Mouse (Mus musculus): ENCODE data around the gene Snd1.

Gene Snd1

DNA sequence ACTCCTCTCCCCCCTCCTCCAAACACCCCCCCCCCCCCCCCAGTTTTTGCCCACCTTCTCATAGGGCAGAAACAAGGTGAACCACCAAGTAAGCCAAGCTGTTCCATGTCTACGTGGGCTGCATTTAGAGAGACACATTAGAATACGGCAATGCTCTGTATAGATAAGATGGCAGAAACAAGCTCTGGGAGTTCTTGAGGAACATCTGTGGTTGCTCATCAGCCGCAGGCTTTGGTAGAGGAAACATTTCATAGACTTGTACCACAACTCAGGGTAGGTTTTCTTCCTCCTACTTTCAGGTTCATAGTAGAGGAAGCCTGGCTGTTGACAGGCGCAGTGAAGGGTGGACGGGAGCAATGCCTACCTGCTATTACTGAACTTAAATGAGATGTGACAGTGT is 124.2 kb downstream of the Snd1 start:
- no peak for DNase-seq

DNA sequence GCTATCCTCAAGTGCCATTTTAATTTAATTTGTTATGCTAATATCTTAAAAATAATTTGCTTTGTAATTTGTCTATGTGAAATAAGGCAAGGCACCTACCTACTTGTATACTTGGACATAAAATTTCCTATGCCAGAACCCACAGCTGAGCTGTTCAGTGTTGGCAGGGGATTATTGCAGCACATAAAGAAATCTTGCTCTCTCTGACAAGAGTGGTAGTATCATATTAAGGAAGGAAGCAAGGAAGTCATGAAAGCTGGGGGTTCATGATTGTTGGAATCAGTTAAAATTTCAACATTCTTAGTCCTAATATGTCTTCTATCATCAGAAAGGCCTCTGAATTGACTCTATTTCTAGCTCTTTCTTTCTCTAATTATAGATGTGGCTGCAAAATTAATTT is 125.5 kb downstream of the Snd1 start:
- no peak for DNase-seq

DNA sequence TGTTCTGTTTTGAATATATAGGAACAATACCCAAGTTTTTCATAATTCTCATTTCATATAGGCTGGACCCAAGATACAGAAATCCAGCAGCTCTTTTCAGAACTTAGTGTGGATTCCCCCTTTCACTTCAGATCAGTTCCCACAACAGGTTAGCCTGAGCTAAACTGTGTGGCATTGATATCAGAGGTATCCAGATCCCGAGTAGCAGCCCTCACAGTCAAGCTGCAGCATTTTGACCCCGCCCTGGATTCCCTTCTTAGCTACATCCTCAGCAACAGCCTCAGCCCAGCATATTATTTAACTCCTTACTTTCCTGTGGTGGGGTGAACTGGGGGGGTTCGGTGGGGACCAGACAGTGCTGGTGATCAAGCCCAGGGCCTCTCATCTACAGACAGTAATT is 128.5 kb downstream of the Snd1 start:
- no peak for DNase-seq

DNA sequence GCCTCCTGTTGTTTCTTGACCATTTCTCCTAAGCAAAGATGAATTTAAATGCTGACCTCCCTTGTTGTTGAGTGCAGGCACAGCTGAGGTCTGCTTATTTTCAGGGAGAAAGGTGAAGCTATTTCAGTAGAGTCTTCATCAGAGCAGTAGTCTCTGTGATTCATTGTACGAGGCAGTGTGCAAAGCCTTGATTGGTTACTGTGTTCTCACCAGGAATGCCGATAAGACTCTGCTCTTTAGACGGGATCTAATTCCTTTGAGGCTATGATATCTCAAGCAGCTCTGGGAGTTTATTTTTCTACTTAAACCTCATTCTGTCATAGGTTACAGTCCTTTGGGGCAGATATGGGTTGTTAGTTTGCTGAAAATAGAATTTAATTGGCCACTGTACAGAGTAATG is 128.9 kb downstream of the Snd1 start:
- DNase-seq: no peak

DNA sequence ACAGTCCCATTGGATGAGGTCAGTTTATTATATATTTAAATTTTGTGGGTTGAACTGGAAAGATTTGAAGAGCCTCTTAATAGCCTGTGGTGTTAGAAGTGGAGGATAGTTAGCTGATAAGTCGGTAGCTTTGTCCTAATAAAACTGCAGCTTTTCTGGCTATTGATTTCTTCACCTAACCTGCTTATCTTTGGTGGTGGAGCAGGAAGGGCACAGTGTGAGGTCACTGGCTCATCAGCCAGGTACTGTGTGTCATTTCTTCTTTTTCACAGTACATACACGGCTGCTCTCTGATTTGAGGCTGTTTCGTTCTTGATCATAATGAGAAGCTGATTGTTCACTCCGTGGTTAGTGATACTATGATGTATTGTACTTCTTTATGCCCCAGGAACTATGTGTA is 134.4 kb downstream of the Snd1 start:
- no peak for DNase-seq

DNA sequence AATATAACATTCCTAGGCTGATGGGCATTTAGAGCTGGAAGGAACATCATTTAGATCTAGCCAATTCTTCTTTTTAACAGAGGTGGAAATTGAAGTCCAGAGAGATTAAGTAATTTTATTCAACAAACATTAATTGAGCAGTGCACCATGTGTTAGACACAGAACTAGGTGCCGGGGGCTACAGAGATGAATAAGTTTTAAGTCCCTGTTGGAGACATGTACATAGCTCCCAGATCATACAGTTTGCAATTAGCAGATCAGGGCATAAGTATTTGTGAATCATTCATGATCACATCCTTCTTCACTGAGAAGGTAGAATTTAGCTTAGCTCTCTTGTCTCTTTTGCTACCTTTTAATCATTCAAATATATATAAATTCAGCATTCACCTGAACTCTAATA is 135.2 kb downstream of the Snd1 start:
- DNase-seq: no peak

DNA sequence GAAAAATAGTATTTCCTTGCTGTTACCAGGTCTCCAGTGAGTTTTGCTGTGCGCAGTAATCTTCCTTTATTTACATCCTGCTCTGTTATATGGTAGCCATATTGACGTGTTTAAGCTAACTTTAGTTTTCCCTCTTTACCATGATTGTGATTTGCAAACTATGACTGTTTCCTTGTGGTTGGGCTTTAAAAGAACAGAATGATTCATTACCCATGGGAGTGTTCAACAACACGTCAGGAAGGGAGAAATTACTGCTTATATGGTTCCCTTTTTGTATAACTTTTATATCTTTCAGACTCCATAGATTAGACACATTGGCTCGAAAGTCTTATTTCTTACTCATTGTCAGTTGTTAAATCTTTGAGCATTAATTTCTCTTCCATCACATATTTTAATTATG is 138.5 kb downstream of the Snd1 start:
- DNase-seq: no peak

DNA sequence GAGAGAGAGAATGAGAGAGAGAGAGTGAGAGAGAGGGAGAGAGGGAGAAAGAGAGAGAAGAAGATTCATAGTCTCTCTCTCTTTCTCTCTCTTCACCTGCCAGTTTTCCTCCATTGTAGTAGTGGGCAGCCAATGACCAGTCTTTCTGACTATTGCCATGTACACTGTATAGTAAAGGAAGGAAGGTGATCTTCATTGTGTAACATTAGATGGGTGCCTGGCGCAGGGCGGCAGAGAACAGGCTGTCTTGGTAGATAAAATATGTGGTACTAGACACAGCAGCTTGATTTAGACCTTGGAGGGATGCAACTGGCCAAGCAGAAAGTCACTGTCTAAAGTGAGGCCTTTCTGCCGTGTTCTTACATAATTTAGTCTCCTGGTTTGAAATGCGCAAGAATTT is 139.9 kb downstream of the Snd1 start:
- no peak for DNase-seq

DNA sequence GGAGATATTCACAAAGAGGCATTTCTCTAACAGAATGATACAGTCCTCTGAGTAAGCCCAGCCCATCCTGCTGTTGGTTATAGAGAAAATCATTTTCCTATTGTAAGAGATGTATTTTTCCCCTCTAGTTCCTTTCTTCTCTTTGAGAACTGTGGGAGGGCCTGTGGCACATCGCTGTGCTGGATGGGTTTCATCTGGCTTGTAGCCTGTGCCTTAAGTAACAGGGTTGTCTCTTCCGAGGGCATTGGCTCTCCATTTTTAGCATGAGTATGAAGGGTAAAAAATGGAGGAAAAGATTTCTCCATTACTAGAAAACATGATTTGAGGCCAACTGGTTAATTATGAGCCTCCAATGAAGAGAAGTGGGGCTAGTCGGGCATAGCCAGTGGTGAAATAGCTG is 140.5 kb downstream of the Snd1 start:
- no peak for DNase-seq

DNA sequence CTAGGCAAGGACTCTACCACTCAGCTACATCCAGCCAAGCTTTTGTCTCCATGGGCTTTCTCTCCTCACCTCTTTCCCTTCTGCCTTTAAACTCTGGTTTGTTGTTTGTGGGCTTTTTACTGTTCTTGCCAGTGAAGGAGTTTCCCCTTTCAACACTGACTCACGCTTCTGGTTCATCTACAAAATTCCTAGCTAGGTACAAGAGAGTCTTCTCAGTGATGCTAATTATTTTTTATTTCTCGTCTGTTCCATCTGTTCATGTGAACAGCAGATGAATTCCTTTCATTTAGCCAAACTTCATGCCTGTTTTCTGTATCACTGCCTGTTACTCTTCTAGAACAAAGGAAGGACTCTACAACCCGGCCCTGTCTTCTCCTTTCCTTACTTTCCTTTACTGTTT is 141.0 kb downstream of the Snd1 start:
- DNase-seq: no peak

DNA sequence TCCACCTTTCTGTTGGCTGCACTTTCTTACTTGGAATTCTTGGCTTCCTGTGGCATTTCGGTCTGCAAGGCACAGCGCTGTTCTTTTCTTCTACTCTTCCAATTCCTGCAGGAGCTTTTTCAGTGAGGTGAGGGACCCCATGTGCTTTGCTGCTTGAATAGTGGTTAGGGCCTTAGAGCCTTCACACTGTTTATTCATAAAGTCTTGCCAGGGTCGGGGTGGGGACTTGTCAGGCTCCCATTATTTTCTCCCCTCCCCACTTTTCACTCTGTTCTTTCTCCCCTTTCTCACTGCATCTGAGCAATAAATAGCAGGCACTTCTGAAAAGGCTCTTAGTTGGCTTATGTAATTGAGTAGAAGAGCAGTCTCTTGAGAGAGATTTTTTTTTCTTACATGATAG is 143.4 kb downstream of the Snd1 start:
- DNase-seq: no peak

DNA sequence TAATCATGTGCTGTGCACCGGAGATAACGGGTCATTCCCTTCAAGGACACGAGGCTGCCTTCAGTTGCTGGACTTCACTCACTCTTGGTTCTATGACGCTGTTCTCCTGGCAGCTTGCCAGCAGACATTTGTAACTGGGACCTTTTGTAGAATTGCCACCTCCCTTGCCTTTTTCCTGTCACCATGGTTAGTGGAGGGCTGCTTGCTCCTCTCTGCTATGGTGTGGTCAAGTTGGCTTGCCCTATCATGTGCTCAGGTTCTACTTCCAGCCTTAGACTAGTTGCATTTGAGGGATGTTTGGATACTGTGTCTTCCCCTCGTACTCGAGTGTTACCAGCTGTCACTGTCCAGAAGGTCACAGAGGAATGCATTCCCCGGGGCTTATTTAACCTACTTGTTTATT is 143.8 kb downstream of the Snd1 start:
- DNase-seq: peak; percentile 62

DNA sequence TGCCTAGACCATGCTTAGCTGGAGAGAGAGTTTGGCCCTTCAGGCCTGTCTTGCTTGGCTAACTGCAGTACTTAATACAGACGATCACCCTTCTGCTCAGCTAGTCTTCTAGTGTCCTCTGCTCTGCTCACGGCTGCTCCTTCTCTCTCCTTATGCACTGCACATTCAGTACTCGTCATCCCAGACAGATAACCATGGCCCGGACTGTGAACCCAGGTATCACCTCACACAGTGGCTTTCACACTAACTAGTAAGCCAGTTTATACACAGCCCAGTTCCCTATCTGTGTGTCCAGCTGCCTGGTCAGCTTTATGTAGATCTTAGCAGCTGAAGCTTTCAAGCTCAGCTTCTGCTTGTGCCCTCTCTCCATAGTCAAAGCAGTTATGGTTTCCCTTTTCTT is 146.5 kb downstream of the Snd1 start:
- no peak for DNase-seq

DNA sequence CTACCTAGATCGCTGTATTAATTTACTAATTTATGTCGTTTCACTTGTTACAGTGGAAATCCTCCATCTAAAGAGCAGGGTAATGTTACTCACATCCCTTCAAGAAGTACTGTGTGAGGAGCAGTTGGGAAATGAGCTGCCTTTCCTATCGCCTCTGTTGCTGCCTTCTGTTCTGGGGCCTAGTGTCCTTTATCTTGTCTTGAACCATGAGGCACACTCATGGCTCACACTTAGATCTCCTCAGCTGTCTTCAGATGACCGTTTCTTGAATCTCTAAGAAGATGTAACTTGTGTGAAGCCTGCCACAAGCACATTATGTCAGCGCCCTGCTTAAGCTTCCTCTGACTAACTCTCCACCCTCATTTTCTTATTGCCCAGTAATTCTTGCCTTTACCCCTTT is 147.0 kb downstream of the Snd1 start:
- DNase-seq: no peak

DNA sequence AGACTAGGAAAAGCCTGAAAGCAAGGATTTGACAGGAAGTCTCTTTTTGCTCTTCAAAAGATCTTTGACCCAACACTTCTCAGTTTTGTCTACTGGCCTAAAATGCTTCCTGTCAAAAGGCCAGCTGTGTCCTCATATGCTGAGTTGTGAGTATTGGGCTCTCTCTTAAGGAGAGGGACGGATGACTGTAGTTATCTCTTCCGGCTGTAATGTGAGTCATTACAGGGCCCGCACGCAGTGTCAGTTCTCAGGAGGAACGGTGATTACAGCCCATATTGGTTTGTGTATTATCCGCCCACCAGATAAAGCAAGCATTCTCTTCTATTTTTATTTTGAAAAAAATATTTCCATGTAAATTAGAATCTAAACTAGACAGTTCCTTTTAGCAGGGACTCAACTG is 147.6 kb downstream of the Snd1 start:
- no peak for DNase-seq

DNA sequence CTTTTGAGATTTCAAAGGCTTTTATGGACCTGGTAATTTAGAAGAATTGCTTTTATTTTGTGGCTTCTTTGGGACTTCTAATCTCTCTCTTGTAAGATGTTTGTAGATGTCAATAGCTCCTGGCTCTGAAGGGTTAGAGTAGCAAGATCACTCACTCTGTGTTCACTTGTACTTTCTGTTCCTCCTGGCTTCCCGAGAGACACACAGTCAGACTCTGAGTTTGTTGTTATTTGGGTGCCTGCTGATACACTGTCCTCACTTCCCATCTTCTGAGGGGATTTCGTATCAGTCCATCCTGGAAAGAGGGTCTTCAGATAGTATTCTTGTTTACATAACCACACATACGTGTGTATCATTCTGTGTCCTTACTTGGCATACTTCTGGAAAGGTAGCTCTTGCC is 148.0 kb downstream of the Snd1 start:
- DNase-seq: no peak

DNA sequence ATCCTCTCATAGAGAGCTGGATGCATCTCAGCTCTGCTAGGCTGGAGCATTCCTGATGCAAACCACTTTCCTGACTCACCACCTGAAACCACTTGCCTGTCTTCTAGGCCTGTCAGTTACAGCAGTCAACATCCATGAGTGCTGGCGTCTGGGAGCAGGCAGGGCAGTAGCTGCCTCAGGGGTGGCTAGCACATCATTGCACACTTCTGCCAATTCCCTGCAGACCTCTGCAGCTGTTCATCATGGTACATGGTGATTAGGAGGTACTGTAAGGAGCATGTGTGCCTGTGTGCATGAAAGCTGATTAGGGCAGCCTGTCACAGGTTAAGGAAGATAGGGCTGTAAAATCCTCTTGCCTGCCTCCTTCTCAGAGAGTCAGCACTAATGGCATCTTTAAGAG is 153.5 kb downstream of the Snd1 start:
- no peak for DNase-seq

DNA sequence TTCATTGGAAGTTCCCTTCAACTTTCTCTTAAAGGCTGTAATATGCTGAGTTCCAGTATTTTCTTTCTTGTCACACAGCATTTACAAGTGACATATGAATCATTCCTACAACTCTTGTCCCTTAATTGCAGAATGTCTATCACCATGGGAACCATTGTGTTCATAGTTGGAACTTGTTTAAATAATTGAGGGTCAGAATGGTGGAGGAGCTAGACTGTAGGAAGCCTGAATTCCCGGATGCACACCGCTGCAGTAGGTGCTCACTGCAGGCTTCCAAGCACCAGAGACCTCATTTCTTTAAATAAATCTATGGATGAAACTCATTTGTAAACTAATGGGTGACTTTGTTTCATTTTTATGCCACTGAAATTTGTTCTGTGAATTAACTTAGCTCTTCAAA is 154.9 kb downstream of the Snd1 start:
- no peak for DNase-seq

DNA sequence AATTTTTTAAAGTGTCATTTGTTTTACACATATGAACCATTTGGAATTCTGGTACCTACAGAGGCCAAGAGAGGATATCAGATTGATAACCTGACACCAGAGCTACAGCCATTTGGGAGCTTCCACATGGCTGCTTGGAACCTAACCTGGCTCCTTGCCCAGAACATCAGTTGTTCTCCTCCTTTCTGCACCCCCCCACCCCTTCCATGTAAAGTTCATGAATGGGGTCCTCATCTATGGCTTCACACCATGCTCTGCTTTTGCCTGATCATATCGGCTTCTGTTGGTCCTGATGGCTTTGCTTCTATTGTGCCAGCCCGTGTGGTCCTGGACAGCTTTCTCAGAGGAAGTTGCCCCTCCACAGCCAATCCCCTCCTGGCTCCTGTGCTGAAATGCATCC is 156.0 kb downstream of the Snd1 start:
- DNase-seq: no peak

DNA sequence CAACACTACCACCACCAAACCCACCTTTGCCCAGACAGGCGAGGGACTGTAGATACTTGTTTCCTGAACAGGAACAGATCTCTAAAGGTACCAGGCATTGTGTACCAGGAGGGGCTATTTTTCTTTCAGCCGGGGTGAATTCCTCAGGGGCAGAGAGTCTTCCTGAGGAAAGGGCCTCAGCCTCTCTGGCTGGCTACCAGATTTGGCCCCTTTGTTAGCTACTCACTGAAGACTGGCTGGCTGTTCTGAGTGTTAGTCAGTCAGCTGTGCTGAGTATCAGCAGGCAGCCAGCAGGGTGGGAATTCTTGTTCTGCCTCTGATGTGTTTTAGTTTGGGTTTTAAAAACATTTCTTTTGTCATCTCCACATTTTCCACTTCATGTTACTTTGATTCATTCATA is 158.2 kb downstream of the Snd1 start:
- DNase-seq: no peak

DNA sequence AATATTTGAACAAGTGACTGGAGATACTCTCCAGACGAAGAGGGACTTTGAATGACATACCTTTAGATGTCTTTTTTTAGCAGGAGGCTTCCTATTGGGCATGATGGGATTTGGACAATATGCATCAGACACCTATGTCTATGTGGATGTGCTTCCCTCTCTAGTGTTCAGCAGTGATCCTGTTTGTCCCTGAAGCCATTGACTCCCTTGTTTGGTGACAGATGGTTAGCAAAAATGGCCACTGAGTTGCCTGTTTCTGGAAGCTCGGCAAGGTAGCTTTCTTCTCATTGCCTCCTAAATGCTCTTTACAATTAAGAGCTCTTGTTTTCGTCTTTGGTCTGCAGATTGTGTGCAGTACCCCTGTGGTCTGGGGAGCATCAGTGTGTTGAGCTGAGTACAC is 158.7 kb downstream of the Snd1 start:
- no peak for DNase-seq

DNA sequence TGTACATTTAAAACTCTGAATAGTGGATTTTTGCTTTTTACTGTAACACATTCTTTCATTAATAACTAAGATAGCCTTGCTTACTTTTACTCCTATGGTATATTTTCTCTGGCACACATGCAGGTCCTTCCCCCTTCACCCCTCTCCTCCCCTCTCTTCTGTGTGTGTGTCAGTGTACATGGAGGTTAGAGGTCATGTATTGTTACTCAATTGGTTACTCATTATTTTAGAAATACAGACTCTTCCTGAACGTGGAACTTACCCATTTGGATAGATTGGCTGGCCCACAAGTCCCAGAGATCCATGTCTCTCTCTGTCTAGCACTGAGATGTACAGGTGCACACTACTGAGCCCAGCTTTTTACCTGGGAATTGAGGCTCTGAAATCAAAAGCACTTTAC is 160.2 kb downstream of the Snd1 start:
- no peak for DNase-seq

DNA sequence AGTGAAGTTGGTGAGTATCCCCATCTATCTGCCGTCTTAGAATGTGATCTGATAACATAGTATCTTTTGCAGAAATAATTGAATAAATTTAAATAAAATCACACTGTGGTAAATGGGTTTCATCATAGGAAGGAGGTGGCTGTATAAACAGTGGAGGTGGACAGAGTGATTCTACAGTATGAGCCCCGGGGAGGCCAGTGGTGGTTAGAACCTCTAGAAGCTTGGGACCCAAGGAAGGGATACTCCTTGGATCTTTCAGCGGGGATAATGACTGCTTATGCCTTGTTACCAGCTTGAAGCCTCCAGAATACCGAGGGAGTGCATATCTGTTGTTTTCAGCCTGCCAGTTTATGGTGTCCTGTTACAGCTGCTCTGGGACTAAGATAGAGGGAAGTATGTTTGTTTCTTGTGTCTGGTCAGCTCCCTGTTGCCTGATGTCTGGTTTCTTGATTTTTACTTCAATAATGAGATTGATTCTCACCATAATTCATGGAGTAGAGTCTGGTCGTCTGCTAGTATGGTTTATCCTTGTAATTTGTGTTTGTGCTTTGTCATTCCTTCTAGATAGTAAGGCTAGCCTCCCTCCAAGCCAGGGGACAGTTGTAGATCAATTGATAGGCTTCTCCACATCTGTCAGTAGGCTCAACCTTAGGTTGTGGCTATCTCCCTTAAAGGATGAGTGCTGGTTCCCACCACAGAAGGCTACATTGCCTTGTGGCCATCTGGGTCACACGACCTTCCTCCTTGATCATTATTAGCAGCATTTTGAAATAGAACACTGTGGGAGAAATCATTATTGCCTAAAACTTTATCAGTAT is 160.8 kb downstream of the Snd1 start:
- no peak for DNase-seq

DNA sequence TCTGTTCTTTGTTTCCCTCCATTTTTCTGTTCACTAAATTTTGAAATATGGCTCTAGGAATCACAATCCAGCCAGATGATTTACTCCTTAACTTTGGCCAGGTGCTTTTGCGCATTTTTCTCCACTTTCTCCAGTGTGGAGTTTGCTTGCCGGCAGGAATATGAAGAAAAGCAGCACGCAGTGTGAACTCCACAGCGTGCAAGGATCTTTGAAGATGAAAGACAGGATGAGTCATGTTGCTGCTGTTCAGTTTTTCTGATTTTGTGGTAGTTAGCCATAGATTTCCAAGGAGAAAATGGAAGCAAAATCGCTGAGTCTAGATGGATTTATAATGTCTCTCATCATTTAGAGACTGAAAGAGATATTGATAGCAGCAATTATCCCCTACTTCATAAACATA is 165.1 kb downstream of the Snd1 start:
- DNase-seq: no peak

DNA sequence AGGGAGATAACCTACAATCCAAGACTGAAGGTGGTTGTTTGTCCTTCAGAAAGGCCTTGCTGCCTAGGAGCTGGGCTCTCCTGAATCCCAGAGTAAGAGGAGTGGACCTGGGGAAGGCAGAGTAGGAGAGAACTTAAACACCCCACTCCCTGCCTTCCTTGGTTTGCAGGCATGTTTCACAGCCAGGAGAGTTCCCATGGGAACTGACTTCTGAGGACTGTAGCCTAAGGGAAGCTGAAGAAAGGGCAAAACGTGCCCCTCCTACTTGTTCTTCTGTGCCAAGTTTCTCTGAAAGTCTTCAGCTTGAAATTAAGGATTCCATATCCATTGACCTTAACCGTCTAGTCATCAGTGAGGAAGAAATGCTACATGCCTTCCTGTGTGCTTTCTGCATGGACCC is 168.0 kb downstream of the Snd1 start:
- no peak for DNase-seq

DNA sequence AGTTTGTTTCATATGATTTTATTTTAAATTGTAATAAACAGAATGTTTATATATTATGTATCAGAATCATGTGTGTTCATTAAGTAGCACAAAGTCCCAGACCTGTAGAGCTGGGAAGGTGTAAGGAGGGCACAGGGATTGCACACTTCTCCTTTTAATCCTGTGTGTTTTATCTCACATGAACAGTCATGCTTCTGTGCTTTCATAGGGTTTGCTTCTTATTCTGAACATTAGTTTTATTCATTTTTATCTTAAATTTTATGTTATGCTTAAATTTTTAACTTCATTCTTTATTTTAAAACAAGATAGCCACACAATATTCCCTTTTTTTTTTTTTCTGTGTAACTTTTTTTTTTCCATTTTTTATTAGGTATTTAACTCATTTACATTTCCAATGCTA is 170.3 kb downstream of the Snd1 start:
- DNase-seq: no peak

Data from kidney, adult 18-20 months (tissue).